Mouse (Mus musculus): ENCODE measurements around the gene Padi2. TPM values are rescaled to one million over a fixed set of nuclear protein-coding genes. Genes with fewer than 3 reads are reported as not detected.

Gene Padi2
- 8.2 and 25.6 TPM in 2 replicates for polyA plus RNA-seq (2012; rRNA removed)

GRCm38 (mm10) chr4:140906076-140906826 is at the start of gene Padi2:
Padi2 (plus strand) TSS chr4:140906344.

DNA sequence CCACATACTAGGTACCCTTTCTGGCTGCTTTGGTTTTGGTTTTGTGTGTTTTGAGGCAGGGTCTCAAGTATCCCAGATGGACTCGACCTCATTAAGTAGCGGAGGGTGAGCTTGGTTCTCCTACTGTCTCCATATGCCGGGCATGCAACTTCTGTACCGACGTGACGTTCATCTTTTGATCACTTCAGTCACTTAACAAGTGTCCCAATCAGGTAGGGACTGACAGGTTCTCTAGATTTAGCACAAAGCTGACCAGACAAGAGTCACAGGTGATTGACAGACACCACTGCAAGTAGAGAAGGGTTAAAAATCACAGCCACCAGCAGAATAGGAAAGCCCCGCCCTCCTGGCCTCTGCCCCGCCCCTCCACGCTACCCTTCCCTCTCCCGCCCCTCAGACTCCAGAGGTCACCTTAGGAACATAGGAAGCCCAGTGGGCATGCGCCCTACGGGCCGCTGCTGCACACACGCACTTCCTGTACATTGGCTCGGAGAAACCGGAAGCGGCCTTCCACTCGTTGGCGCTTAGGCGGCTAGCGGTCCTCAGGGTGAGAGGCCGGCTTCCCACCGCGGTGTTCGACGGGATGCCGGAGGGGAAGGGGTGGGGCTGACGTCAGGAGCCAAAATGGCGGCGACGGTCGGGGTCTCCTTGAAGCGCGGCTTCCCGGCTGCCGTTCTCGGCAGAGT is 54.8 kb downstream of the Padi2 start, which contains the start of gene Sdhb:
Gene Sdhb (plus strand): TSS at position 423 of the 686 bp plus-strand sequence.

GRCm38 (mm10) chr4:140986711-140987395 is 80.7 kb downstream of the Padi2 start, which contains the start of gene Atp13a2:
Atp13a2 (plus strand) TSS chr4:140986873.

Other genes starting within 250 kb of the Padi2 start
- gene Arhgef10l, start 240.3 kb upstream of the Padi2 start, polyA plus RNA-seq (2012; rRNA removed) = 45.7 and 56.8 TPM in 2 replicates
- gene Rcc2, start 205.8 kb upstream of the Padi2 start, polyA plus RNA-seq (2012; rRNA removed) = 94.8 and 110 TPM in 2 replicates
- 80.5 and 96.4 TPM in 2 replicates for gene Padi6, start 163.7 kb upstream of the Padi2 start, polyA plus RNA-seq (2012; rRNA removed)
- gene Padi4, start 132.1 kb upstream of the Padi2 start, polyA plus RNA-seq (2012; rRNA removed) = 5.9 and 8.1 TPM in 2 replicates
- 0.17 and 0.28 TPM in 2 replicates for gene Padi3, start 95.7 kb upstream of the Padi2 start, polyA plus RNA-seq (2012; rRNA removed)
- 16.9 and 52.4 TPM in 2 replicates for gene Padi1, start 60.6 kb upstream of the Padi2 start, polyA plus RNA-seq (2012; rRNA removed)
- 191 and 217 TPM in 2 replicates for gene Sdhb, start 54.9 kb downstream of the Padi2 start, polyA plus RNA-seq (2012; rRNA removed)
- gene Atp13a2, start 80.5 kb downstream of the Padi2 start, polyA plus RNA-seq (2012; rRNA removed) = 280 and 314 TPM in 2 replicates
- 393 and 502 TPM in 2 replicates for gene Mfap2, start 104.1 kb downstream of the Padi2 start, polyA plus RNA-seq (2012; rRNA removed)
- 51.6 and 59.3 TPM in 2 replicates for gene Crocc, start 154.2 kb downstream of the Padi2 start, polyA plus RNA-seq (2012; rRNA removed)
- 63.9 and 73.7 TPM in 2 replicates for gene Necap2, start 172.0 kb downstream of the Padi2 start, polyA plus RNA-seq (2012; rRNA removed)
- 0.42 and 0.85 TPM in 2 replicates for gene Spata21, start 182.0 kb downstream of the Padi2 start, polyA plus RNA-seq (2012; rRNA removed)
- gene Szrd1, start 233.4 kb downstream of the Padi2 start, polyA plus RNA-seq (2012; rRNA removed) = 53.7 and 55.4 TPM in 2 replicates
- 16.9 and 18.5 TPM in 2 replicates for gene Fbxo42, start 241.6 kb downstream of the Padi2 start, polyA plus RNA-seq (2012; rRNA removed)

All from ovary, adult 2 months (tissue).